Mouse (Mus musculus): Measurements from ENCODE around the gene Tbc1d22a.
"Not testable (repeated sequence)": the region's sequence is repeated elsewhere in the genome, so short reads cannot be mapped to it uniquely, and the experiment has no call there.

Tbc1d22a gene

DNA sequence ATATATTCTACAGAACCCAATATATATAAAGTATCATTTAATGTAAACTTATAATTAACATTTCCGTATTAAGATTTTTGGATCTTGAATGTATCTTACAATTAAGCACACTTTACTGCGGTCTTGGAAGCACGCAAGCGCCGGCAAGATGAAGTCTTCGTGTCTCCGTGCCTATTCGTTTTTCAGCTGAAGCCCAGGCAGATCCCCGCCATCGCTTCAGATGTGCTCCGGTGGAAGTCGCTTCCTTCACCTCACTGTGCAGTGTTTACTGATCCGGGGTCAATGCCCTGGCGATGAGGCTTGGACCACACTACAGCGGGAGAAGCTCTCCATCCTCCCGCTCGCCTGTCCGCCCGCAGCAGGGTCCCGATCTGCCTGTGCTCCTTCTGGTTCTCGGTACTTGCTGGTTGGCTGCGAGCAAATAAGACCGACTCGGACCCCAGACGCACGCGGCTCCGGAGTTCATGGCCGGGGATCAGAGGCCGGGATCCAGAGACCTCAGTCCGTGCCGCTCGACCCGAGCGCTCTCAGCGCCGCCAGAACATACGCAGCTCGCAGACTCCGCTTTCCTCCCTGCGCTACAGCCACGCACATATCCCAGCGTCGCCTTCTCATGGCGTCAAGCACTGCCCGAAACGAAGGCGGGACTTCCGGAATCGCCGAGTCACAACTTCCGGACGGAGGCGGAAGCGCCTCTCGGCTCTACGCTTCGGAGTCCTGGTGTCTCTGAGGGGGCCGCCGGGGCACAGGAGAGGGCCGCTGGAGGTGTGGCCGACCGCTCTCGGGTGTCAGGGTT lies at the start of gene Tbc1d22a:
Gene Tbc1d22a (plus strand): TSS at position 707 of the 796 bp plus-strand sequence.
- no peak for DNase-seq (ENCODE audit: extremely low read depth, low read depth, low spot score)

GRCm38 (mm10) chr15:86164718-86165345 lies 49.4 kb upstream of the Tbc1d22a start:
- DNase-seq (ENCODE audit: extremely low read depth, low read depth, low spot score) = no peak

DNA sequence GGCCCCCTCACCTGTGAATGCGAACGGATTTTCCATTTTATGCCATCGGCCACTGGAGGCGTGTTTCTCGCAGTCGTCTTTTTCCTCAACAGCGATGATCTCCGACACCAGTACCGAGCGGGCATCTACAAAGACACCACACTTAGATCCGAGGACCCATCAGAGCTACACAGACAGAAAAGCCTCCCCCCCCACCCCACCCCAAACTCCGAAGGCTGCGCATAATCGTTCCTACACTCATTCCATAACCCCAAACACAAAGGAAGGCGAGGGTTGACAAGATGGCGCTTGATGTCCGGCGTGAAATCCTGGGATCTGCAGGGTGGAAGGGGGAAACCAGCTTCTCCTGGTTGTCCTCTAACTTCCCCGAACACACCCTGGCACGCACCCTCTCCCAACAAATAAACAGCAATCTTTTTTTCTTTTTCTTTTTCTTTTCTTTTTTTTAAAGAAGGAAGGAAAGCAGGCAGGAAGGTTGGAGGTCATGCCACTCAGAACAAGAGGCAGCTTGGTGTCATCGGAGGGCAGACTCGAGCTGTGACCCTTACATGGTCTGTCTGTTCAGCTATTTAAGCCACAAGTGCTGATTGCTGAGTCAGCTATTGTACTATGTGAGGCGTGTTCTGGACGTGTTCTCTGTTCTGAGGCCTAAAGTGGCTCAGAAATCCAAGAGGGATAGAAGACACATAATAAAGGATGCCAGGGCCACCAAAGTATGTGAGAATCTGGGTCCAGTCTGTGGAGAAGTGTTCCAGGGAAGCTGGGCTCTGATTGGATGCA lies 48.3 kb upstream of the Tbc1d22a start:
- no peak for DNase-seq (ENCODE audit: extremely low read depth, low read depth, low spot score)

GRCm38 (mm10) chr15:86167032-86167655 lies 47.1 kb upstream of the Tbc1d22a start:
- DNase-seq (ENCODE audit: extremely low read depth, low read depth, low spot score) = no peak

DNA sequence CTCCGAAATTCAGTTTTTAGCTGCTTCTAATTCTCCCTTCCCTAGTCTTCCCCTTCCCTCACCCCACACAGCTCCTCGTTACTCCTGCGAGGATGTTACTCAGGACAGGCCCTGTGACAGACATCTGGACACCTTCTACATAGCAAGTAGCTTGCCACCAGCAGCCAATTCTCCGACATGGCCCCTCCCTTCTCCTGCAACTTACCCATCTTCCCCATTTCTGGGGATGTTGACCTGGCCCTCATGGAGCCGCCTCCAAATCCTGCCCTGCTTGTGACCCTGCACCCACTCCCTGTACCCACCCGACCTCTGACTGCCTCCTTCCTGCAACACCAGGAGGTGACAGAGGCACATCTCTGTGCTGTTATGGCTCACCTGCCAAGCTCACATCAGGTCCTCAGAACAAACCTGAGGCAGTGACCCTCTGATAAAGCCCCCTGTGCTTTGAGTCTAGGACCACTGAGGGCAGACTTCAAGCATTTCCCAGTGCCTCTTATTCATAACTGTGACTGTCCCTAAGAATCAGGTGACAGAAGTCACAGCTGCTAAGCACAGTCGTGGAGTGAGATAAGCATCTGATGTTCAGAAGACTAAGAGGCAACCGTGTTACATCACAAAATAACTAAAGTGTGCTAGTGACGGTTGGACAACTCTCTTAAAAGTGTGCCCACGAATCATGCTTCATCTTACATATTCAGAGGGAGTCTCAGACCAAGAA lies 46.3 kb upstream of the Tbc1d22a start:
- DNase-seq (ENCODE audit: extremely low read depth, low read depth, low spot score) = no peak

GRCm38 (mm10) chr15:86168505-86168867 lies 45.8 kb upstream of the Tbc1d22a start:
- DNase-seq (ENCODE audit: extremely low read depth, low read depth, low spot score) = no peak

DNA sequence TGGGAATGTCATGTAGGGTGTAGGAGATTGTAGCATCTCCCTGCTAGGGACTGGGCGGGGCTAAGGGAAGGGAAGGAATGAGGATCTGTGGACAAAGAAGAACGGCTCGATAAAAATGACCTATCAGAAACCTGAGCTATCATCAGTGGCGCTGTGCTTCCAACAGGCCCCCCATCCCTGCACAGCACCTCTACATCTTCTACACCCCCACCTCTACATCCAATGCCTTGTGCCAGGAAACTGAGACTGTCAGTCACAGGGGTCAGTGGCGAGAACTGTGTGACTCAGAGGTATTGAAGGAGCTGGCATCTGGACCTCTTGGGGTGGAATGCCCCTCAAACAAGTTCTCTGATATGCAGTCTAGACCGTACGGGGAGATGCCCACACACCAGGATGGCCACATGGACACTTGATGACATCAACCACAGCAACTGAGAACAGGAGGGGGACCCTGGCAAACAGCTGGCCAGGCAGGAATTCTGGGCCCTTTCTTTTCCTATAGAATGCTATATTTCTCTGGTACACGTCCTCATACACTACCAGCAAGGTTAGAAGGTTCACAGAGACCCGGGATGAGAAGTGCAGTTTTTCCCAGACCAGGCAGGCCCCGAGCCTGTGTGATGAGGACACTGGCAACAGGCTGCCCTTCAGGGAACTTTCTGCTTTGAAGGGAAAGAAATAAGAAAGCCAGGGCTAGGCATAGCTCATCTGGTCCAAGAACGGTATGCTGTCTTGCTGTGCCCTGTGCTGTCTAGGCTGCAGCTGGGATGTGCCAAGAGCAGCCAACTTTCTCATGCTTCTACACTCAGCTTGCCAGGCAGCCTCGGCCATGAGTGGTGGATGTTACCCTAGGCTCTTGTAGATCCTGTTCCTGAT lies 45.1 kb upstream of the Tbc1d22a start:
- no peak for DNase-seq (ENCODE audit: extremely low read depth, low read depth, low spot score)

GRCm38 (mm10) chr15:86169817-86170110 lies 44.5 kb upstream of the Tbc1d22a start:
- no peak for DNase-seq (ENCODE audit: extremely low read depth, low read depth, low spot score)

DNA sequence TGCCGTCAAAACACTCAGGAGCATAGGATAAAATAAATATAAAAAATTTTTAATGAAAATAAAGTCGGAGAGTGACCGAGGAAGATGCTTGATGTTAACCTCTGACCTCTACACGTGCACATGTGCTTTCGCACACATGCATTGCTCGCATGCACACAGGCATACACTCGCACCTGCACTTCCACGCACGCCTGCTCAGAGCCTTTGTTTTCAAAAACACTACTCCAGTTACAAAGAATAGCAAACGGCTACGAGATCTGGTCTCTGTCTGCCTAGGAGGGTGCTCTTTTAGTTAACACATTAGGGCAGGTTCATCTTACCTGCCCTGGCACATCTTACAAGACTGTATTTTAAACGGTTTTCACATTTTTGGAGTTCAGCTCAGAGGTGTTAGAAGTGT lies 42.9 kb upstream of the Tbc1d22a start:
- DNase-seq (ENCODE audit: extremely low read depth, low read depth, low spot score) = no peak

- no peak for DNase-seq (ENCODE audit: extremely low read depth, low read depth, low spot score)
Observed at GRCm38 (mm10) chr15:86172124-86172523, 42.1 kb upstream of the Tbc1d22a start.

GRCm38 (mm10) chr15:86172526-86172925 lies 41.7 kb upstream of the Tbc1d22a start:
- DNase-seq (ENCODE audit: extremely low read depth, low read depth, low spot score) = no peak

- no peak for DNase-seq (ENCODE audit: extremely low read depth, low read depth, low spot score)
Observed at GRCm38 (mm10) chr15:86173136-86173985, 40.9 kb upstream of the Tbc1d22a start.

GRCm38 (mm10) chr15:86175253-86176050 lies 38.8 kb upstream of the Tbc1d22a start:
- DNase-seq (ENCODE audit: extremely low read depth, low read depth, low spot score) = no peak

GRCm38 (mm10) chr15:86176166-86176565 lies 38.1 kb upstream of the Tbc1d22a start:
- DNase-seq (ENCODE audit: extremely low read depth, low read depth, low spot score) = no peak

DNA sequence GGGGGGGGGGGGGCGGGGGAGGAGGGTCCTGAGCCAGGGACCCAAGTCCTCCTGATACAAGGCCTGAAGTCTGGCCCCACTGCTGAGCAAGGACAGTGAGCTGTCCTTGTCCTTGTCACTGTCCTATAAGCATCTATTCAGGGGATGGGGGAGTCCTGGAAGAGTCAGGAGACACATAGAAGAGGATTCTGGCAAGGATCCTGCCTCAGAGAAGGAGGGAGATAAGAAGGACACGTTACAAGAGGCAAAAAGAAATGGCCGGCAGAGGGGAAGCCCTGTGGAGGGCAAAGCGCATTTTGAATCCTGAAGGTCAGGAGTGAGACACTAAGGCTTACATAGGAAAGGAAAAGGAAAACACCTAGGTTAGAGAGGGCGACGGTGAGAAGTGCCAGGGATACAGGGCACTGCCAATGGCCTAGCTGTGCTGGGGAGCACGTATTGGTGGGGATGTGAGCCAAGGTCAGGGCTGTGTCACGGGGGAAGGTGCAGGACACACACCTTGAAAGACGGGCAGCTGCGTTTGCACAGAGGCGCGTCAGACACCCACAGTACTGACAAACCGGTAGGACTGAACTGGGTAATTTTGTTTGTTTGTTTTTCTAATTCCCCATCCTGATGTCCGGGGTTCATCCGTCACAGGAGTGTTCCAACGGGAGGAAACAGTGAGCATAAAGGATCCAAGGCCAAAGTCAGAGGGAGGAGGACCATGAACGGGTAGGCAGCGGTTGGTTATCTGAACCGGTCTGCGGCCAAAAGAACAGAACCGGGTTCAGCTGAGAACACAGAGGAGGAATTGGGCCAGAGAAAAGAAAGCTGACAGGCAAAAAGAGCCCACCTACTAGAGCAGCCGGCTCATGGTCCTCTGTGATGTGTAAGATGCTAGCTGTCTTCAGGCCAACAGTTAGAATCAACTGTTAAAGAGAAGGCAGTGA lies 37.2 kb upstream of the Tbc1d22a start:
- DNase-seq (ENCODE audit: extremely low read depth, low read depth, low spot score) = no peak

- DNase-seq (ENCODE audit: extremely low read depth, low read depth, low spot score) = not testable (repeated sequence)
Observed at GRCm38 (mm10) chr15:86177703-86178251, 36.5 kb upstream of the Tbc1d22a start.

GRCm38 (mm10) chr15:86178594-86178993 lies 35.7 kb upstream of the Tbc1d22a start:
- no peak for DNase-seq (ENCODE audit: extremely low read depth, low read depth, low spot score)
